Mouse (Mus musculus): ENCODE measurements at regions not wholly inside any gene's neighbourhood (a gene's known extent, or its start where the extent isn't known, plus 50 kb on each side); places are given as distances from the start of the nearest gene placed in this dataset.

GRCm38 (mm10) chr8:24287861-24288260, 437.8 kb downstream of the Adam3 start:
- no peak for DNase-seq (ENCODE audit: low read depth, low spot score)
- Histone ChIP-seq H3K27ac (ENCODE audit: control insufficient read depth, low read depth, low read length) (no peak overlapping the region), H3K79me2 (ENCODE audit: control insufficient read depth, insufficient read depth, low read length, poor library complexity) (no peaks in the 10 kb centered on the region), H3K4me3 (ENCODE audit: control insufficient read depth in 1 of 2, insufficient read depth in 1 of 2, low read depth in 2 of 2, low read length in 2 of 2) (no peak overlapping the region), H3K9me3 (replicated peaks; ENCODE audit: insufficient read depth, low read length) (no peaks in the 10 kb centered on the region), H3K4me1 (ENCODE audit: control insufficient read depth in 1 of 2, insufficient read depth in 2 of 2, low read length in 2 of 2) (no peaks in the 10 kb centered on the region), H3K9ac (ENCODE audit: control insufficient read depth, low read depth, low read length, poor library complexity, severe bottlenecking) (no peak overlapping the region), H3K27me3 (ENCODE audit: control insufficient read depth in 1 of 2, insufficient read depth in 2 of 2, low read length in 2 of 2) (no peaks in the 10 kb centered on the region), H3K36me3 (ENCODE audit: control insufficient read depth in 1 of 2, insufficient read depth in 2 of 2, low read length in 2 of 2) (no peaks in the 10 kb centered on the region)
- TF ChIP-seq JUND (IDR thresholded peaks at IDR 0.05; ENCODE audit: low read depth, low read length) = no peak
- TF ChIP-seq POLR2A (IDR thresholded peaks at IDR 0.05; ENCODE audit: control insufficient read depth in 1 of 2, insufficient read depth in 1 of 2, low read depth in 1 of 2, low read length in 2 of 2, poor library complexity in 1 of 2) = no peak
- TF ChIP-seq NELFE (IDR thresholded peaks at IDR 0.05; ENCODE audit: low read depth, low read length) = no peak
- no peak for TF ChIP-seq USF1 (IDR thresholded peaks at IDR 0.05; ENCODE audit: low read depth, low read length)
- no peak for TF ChIP-seq KAT2A (conservative IDR thresholded peaks at IDR 0.05; ENCODE audit: low read depth, low read length)
- no peak for TF ChIP-seq SMC3 (IDR thresholded peaks at IDR 0.05; ENCODE audit: low read depth, low read length)
- no peak for TF ChIP-seq CHD2 (IDR thresholded peaks at IDR 0.05; ENCODE audit: low read length)
- no peak for TF ChIP-seq POLR2AphosphoS5 (IDR thresholded peaks at IDR 0.05; ENCODE audit: borderline replicate concordance, low read depth, low read length)

GRCm38 (mm10) chr8:24284966-24285365, 440.7 kb downstream of the Adam3 start:
- H3K4me3 ChIP-seq (ENCODE audit: control insufficient read depth in 1 of 2, insufficient read depth in 1 of 2, low read depth in 2 of 2, low read length in 2 of 2) = no peak overlapping the region
- TF ChIP-seq E2F4 (IDR thresholded peaks at IDR 0.05; ENCODE audit: borderline replicate concordance, low read depth, low read length) (no peak), MAFK (IDR thresholded peaks at IDR 0.05; ENCODE audit: borderline replicate concordance, low read depth, low read length) (no peak), ZMIZ1 (IDR thresholded peaks at IDR 0.05; ENCODE audit: low read depth, low read length) (no peak), MAZ (IDR thresholded peaks at IDR 0.05; ENCODE audit: low read depth, low read length) (no peak), HCFC1 (IDR thresholded peaks at IDR 0.05; ENCODE audit: low read depth, low read length) (no peak), ZNF384 (IDR thresholded peaks at IDR 0.05; ENCODE audit: low read depth, low read length) (no peak), GABPA (IDR thresholded peaks at IDR 0.05; ENCODE audit: low read depth, low read length) (no peak), USF2 (IDR thresholded peaks at IDR 0.05; ENCODE audit: borderline replicate concordance in 1 of 2, insufficient read depth in 1 of 2, low read depth in 1 of 2, low read length in 2 of 2) (no peak), ELF1 (IDR thresholded peaks at IDR 0.05; ENCODE audit: low read depth, low read length) (no peak), UBTF (IDR thresholded peaks at IDR 0.05; ENCODE audit: borderline replicate concordance, insufficient read depth, low read depth, low read length) (no peak), POLR2AphosphoS5 (IDR thresholded peaks at IDR 0.05; ENCODE audit: borderline replicate concordance, low read depth, low read length) (no peak), NRF1 (IDR thresholded peaks at IDR 0.05; ENCODE audit: insufficient read depth, low read depth, low read length, poor library complexity, severe bottlenecking) (no peak), KAT2A (conservative IDR thresholded peaks at IDR 0.05; ENCODE audit: low read depth, low read length) (no peak), JUND (IDR thresholded peaks at IDR 0.05; ENCODE audit: low read depth, low read length) (no peak)
- H3K9ac ChIP-seq (ENCODE audit: control insufficient read depth, low read depth, low read length, poor library complexity, severe bottlenecking) = no peak overlapping the region
- no peak overlapping the region for H3K27ac ChIP-seq (ENCODE audit: control insufficient read depth, low read depth, low read length)
- H3K79me2 ChIP-seq (ENCODE audit: control insufficient read depth, insufficient read depth, low read length, poor library complexity) = no peaks in the 10 kb centered on the region
- H3K27me3 ChIP-seq (ENCODE audit: control insufficient read depth in 1 of 2, insufficient read depth in 2 of 2, low read length in 2 of 2) = no peaks in the 10 kb centered on the region
- DNase-seq (ENCODE audit: low read depth, low spot score) = no peak
- H3K36me3 ChIP-seq (ENCODE audit: control insufficient read depth in 1 of 2, insufficient read depth in 2 of 2, low read length in 2 of 2) = no peaks in the 10 kb centered on the region
- no peaks in the 10 kb centered on the region for H3K4me1 ChIP-seq (ENCODE audit: control insufficient read depth in 1 of 2, insufficient read depth in 2 of 2, low read length in 2 of 2)
- H3K9me3 ChIP-seq (replicated peaks; ENCODE audit: insufficient read depth, low read length) = no peaks in the 10 kb centered on the region
